9 mouse cellular contexts compared by ENCODE assay signal in the genomic region with DNA sequence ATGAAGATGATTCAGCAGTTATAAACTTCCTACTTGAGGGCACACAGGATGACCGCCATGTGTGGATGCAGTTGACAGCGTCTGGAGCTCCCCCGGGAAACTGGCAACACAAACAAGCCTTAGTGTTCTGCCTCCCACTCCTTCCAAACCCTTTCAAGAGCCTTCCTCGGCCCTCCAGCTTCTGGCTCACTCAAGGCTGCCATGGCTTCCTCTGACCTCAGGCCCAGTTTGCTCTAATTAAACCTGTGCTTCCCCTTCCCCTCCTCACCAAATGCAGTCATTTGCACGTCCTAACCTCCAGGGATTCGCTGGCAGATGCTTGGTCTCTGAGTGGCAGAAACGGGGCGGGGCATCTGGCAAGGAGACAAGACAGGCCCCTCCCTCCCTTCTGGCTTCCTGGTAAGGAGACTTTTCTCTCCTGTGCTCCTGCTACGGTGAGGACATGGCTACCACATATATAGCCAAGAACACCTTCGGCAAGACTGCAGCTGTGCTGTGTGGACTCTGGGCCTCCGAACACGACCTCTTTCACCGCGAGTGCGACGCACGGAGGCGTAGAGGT. TPM values are rescaled to one million over a fixed set of nuclear protein-coding genes. Genes with fewer than 3 reads are reported as not detected.
DNase-seq lines count a peak whose midpoint lies in the region; ATAC-seq lines count a peak whose summit lies in the region.
"Had no signal": no experiment of that assay in that cellular context is flagged by ENCODE, and none has a peak within 500 bp of the region (broad histone marks: within the 10 kb centered on the region; RNA-seq: fewer than 3 reads in every experiment).

No protein-coding gene starts in this region.

- peaks cover 12% of the 10 kb centered on the region for H3K4me1 ChIP-seq in lung, embryonic 15.5 days
- H3K4me1 ChIP-seq in heart, embryonic 16.5 days (ENCODE audit: control insufficient read depth, insufficient read depth, low read length): no peaks in the 10 kb centered on the region
- H3K4me1 ChIP-seq in neural tube, embryonic 11.5 days (ENCODE audit: control insufficient read depth, insufficient read depth, low read length): no peaks in the 10 kb centered on the region

- no peaks in the 10 kb centered on the region for H3K27me3 ChIP-seq in lung, embryonic 15.5 days
- no peaks in the 10 kb centered on the region for H3K27me3 ChIP-seq in heart, embryonic 16.5 days (ENCODE audit: control insufficient read depth, insufficient read depth, low read length)
- H3K27me3 ChIP-seq in neural tube, embryonic 11.5 days (ENCODE audit: control insufficient read depth, insufficient read depth, low read length): no peaks in the 10 kb centered on the region

- H3K4me2 ChIP-seq in lung, embryonic 15.5 days: peak overlapping the region; percentile 43
- H3K4me2 ChIP-seq in heart, embryonic 16.5 days (ENCODE audit: low read depth, low read length): peak overlapping the region; percentile 2; the same call in 1 of the 2 replicates
- H3K4me2 ChIP-seq in neural tube, embryonic 11.5 days (ENCODE audit: low read depth): no peak overlapping the region

- ATAC-seq in lung, embryonic 15.5 days (ENCODE audit: borderline replicate concordance, extremely low read depth, low FRiP score, low TSS enrichment): peak; percentile 70
- ATAC-seq in heart, embryonic 16.5 days (replicated peaks; ENCODE audit: extremely low read depth, insufficient read depth, low FRiP score): 0 out of 2 replicates have a peak, but pooled peaks have one; percentile 18
- no peak for ATAC-seq in neural tube, embryonic 11.5 days (ENCODE audit: insufficient read depth, low FRiP score, low TSS enrichment)
- no peak for ATAC-seq in granulocyte monocyte progenitor cell, adult 5-6 weeks (replicated peaks; ENCODE audit: poor library complexity, severe bottlenecking)

- H3K9ac ChIP-seq in lung, embryonic 15.5 days: no peak overlapping the region
- no peak overlapping the region for H3K9ac ChIP-seq in heart, embryonic 16.5 days (ENCODE audit: low read length)
- H3K9ac ChIP-seq in neural tube, embryonic 11.5 days (ENCODE audit: low read length): no peak overlapping the region

- no peaks in the 10 kb centered on the region for H3K36me3 ChIP-seq in lung, embryonic 15.5 days
- H3K36me3 ChIP-seq in heart, embryonic 16.5 days (ENCODE audit: control insufficient read depth, insufficient read depth): no peaks in the 10 kb centered on the region
- no peaks in the 10 kb centered on the region for H3K36me3 ChIP-seq in neural tube, embryonic 11.5 days (ENCODE audit: control insufficient read depth, insufficient read depth, low read length)

- 0 out of 2 replicates have a peak overlapping the region, but pooled peaks have one; percentile 8 for H3K4me3 ChIP-seq in lung, embryonic 15.5 days
- no peak overlapping the region for H3K4me3 ChIP-seq in heart, embryonic 16.5 days (ENCODE audit: low read length)
- no peak overlapping the region for H3K4me3 ChIP-seq in neural tube, embryonic 11.5 days (ENCODE audit: low read depth, low read length)

- no peaks in the 10 kb centered on the region for H3K9me3 ChIP-seq in lung, embryonic 15.5 days
- H3K9me3 ChIP-seq in heart, embryonic 16.5 days (replicated peaks; ENCODE audit: control insufficient read depth, low read length): no peaks in the 10 kb centered on the region
- H3K9me3 ChIP-seq in neural tube, embryonic 11.5 days (ENCODE audit: control insufficient read depth, low read length): no peaks in the 10 kb centered on the region

- no peak overlapping the region; the same call in 1 of the 2 replicates for H3K27ac ChIP-seq in lung, embryonic 15.5 days
- H3K27ac ChIP-seq in heart, embryonic 16.5 days (ENCODE audit: low read length): no peak overlapping the region
- H3K27ac ChIP-seq in neural tube, embryonic 11.5 days (ENCODE audit: low read depth, low read length): no peak overlapping the region

- 31% methylated on average over 18 of the region's 18 CpGs for WGBS in lung, embryonic 15.5 days
- 46% methylated on average over 18 of the region's 18 CpGs for WGBS in heart, embryonic 16.5 days
- WGBS in neural tube, embryonic 11.5 days: 55% methylated on average over 18 of the region's 18 CpGs

- DNase-seq in lung, postnatal 36 days: no peak
- DNase-seq in embryo, embryonic 11.5 days (ENCODE audit: low read depth, low spot score): peak; percentile 4
- peak; percentile 55 for DNase-seq in neural tube, embryonic 11.5 days (ENCODE audit: low spot score)
- no peak for DNase-seq in gastrocnemius, adult 8-10 months (ENCODE audit: low spot score in 2 of 2)
- DNase-seq in ovary, postnatal 10 days (ENCODE audit: low spot score): no peak

RNA-seq across cellular contexts. Expression of a gene that starts 13.2 kb away (rescaled TPM):
- not detected in 2 replicates for polyA plus RNA-seq in lung, embryonic 15.5 days (2015; fragmentation: Nextera tagmentation; extraction: Ambion mirVana)
- polyA plus RNA-seq in heart, embryonic 16.5 days (2015; fragmentation: Nextera tagmentation; extraction: Ambion mirVana): not detected in 2 replicates
- polyA plus RNA-seq in neural tube, embryonic 11.5 days (2014; fragmentation: Nextera tagmentation; extraction: Ambion mirVana): 0.08 TPM in 1 of 2 replicates, not detected in the other
- total RNA-seq in granulocyte monocyte progenitor cell, adult 5-6 weeks (2014; fragmentation: Nextera tagmentation): not detected in 2 replicates
- total RNA-seq in granulocyte monocyte progenitor cell, adult 5-6 weeks (2017): not detected in 2 replicates
- not detected for total RNA-seq in gastrocnemius, adult 8-10 months (2022)
- polyA plus RNA-seq: liver, embryonic 16.5 days had no signal

Comparison
In these comparisons a context has a peak if more than half of its experiments do, and no peak if none do; other contexts are left out.
1. ATAC-seq: peak in lung, embryonic 15.5 days (single experiment) and heart, embryonic 16.5 days (single experiment); none in neural tube, embryonic 11.5 days (single experiment) and granulocyte monocyte progenitor cell, adult 5-6 weeks (single experiment).
2. DNase-seq: peak in embryo, embryonic 11.5 days (single experiment) and neural tube, embryonic 11.5 days (single experiment); none in lung, postnatal 36 days (single experiment), gastrocnemius, adult 8-10 months (0 of 2) and ovary, postnatal 10 days (single experiment).